Mouse (Mus musculus) bone marrow macrophage, adult 2 months (primary cell): ENCODE results near the gene H2-Aa.

Experiments used
- CTCF ChIP-seq: IDR thresholded peaks from 2 replicates; pipeline ENCODE4 v1.5.1; 2012; ENCODE audit warnings: low read depth, mild to moderate bottlenecking, low read length, moderate library complexity
- POLR2A ChIP-seq: IDR thresholded peaks from 2 replicates; pipeline ENCODE4 v1.6.1; 2012; ENCODE audit warnings: mild to moderate bottlenecking, low read depth, low read length, borderline replicate concordance

- TF ChIP-seq POLR2A, result no peak
- TF ChIP-seq CTCF, result no peak
Measured at GRCm38 (mm10) chr17:34268262-34268661, 19.4 kb downstream of the H2-Aa start.
